Mouse (Mus musculus) heart, postnatal 0 days (tissue): ENCODE data around the gene D430019H16Rik. TPM values are rescaled to one million over a fixed set of nuclear protein-coding genes. Genes with fewer than 3 reads are reported as not detected.
A peak's percentile ranks its signal among the peaks of the same experiment; 100 is the strongest.

Experiments used
- ATAC-seq: fragments of 200-750 bp; cut with Nextera tagmentation; 2 replicates; pipeline ENCODE4 v1.8.0; 2017; ENCODE audit warnings: low read depth, moderate number of reproducible peaks, moderate library complexity; ENCODE audit not compliant: insufficient read depth
- DNase-seq: peaks from one replicate; pipeline ENCODE4 v3.0.0-alpha.2; 2016; ENCODE audit warnings: low spot score
- H3K27ac ChIP-seq: fragments of 300-500 bp; sonication (generic); 2 replicates; pipeline ENCODE4 v1.5.1; 2014; ENCODE audit warnings: low read depth, mild to moderate bottlenecking
- H3K27me3 ChIP-seq: fragments of 300-500 bp; sonication (generic); 2 replicates; pipeline ENCODE4 v1.6.1; 2014; ENCODE audit warnings: low read length, mixed read lengths; ENCODE audit not compliant: control insufficient read depth, insufficient read depth
- H3K36me3 ChIP-seq: fragments of 300-500 bp; sonication (generic); replicated peaks from 2 replicates; pipeline ENCODE4 v1.6.1; 2014; ENCODE audit warnings: low read length, mixed read lengths; ENCODE audit not compliant: control insufficient read depth, insufficient read depth
- H3K4me1 ChIP-seq: fragments of 300-500 bp; sonication (generic); 2 replicates; pipeline ENCODE4 v1.6.1; 2014; ENCODE audit warnings: antibody characterized with exemption; ENCODE audit not compliant: control insufficient read depth, insufficient read depth
- H3K4me2 ChIP-seq: fragments of 300-500 bp; sonication (generic); 2 replicates; pipeline ENCODE4 v1.6.1; 2014; ENCODE audit warnings: low read depth, mild to moderate bottlenecking, low read length, moderate library complexity
- H3K4me3 ChIP-seq: fragments of 300-500 bp; sonication (generic); 2 replicates; pipeline ENCODE4 v1.5.1; 2014; ENCODE audit warnings: low read depth, low read length
- H3K9ac ChIP-seq: fragments of 300-500 bp; sonication (generic); replicated peaks from 2 replicates; pipeline ENCODE4 v1.6.1; 2014; ENCODE audit warnings: low read depth, low read length, mixed read lengths
- H3K9me3 ChIP-seq: fragments of 300-500 bp; sonication (generic); replicated peaks from 2 replicates; pipeline ENCODE4 v1.6.1; 2016; ENCODE audit warnings: low read length; ENCODE audit not compliant: control insufficient read depth
- CTCF ChIP-seq: IDR thresholded peaks from 2 replicates; pipeline ENCODE4 v1.5.1; 2016; ENCODE audit warnings: antibody characterized with exemption, control low read depth, low read depth
- EP300 ChIP-seq: IDR thresholded peaks from 2 replicates; pipeline ENCODE4 v1.6.1; 2016; ENCODE audit warnings: antibody characterized with exemption, low read depth
- WGBS: fragments of 180-500 bp; shearing (Covaris S2); extraction: QIAGEN DNeasy Blood & Tissue Kit; methylation state at CpG from one replicate; pipeline ENCODE4 v1.1.7; 2014; 5-methylcytosine and 5-hydroxymethylcytosine counted together
- polyA plus RNA-seq: library from polyadenylated mRNA; unstranded; fragments of >200 nt; fragmentation: Nextera tagmentation; extraction: Ambion mirVana; gene quantifications from 2 replicates; pipeline ENCODE4 v1.2.1, GENCODE M21; 2015
- total RNA-seq: library from RNA; depleted of rRNA; stranded (reverse); fragments of >200 nt; gene quantifications from 2 replicates; pipeline ENCODE4 v1.2.3, GENCODE M21; 2014; ENCODE audit warnings: low replicate concordance; rRNA removed

Gene D430019H16Rik
- 0.34 and 2.6 TPM in 2 replicates for total RNA-seq
- polyA plus RNA-seq: 0.07 and 0.08 TPM in 2 replicates

DNA sequence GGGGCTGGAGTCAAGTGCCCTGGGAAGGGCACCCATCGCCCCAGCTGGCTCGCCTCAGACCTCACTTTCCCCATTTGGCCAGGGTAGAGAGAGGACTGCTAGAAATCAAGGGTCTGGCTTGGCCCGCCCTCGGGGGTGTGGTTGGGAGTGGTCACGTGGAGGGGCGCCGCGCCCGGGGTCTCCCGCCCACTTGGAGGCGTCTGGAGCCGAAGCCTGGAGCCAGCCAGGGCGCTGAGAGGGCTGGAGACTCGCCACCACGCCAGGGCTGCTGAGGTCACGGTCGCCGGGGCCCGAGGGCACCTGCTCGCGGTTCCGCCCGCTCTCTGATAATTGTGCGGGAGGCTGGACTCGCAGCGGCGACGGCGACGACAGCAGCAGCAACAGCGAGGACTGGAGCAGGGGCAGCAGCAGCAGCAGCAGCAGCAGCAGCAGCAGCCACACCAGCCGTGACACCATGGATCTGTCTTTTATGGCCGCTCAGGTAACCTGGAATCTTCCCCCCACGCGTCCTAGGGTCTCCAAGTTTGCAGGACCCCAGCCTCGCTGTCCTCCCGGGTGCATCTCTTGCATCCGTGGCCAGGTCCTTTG is at the start of gene D430019H16Rik:
TSS of gene D430019H16Rik (plus strand) at position 187 of the 588 bp plus-strand sequence.
- H3K4me1 ChIP-seq: peaks cover 4% of the 10 kb centered on the region; the same call in 1 of the 2 replicates
- no peaks in the 10 kb centered on the region for H3K9me3 ChIP-seq
- no peak within 1 kb of the TSS for H3K27ac ChIP-seq
- peak within 1 kb of the TSS; percentile 52 for H3K4me3 ChIP-seq
- ATAC-seq (peak; percentile 79), DNase-seq (peak; percentile 18)
- peak within 1 kb of the TSS; percentile 32; the same call in 1 of the 2 replicates for H3K9ac ChIP-seq
- WGBS: under 1% methylated on average over 37 of the region's 38 CpGs
- H3K27me3 ChIP-seq: peaks cover 21% of the 10 kb centered on the region
- H3K36me3 ChIP-seq: no peaks in the 10 kb centered on the region
- H3K4me2 ChIP-seq: peak within 1 kb of the TSS; percentile 81
- TF ChIP-seq EP300 (no peak), CTCF (no peak)

DNA sequence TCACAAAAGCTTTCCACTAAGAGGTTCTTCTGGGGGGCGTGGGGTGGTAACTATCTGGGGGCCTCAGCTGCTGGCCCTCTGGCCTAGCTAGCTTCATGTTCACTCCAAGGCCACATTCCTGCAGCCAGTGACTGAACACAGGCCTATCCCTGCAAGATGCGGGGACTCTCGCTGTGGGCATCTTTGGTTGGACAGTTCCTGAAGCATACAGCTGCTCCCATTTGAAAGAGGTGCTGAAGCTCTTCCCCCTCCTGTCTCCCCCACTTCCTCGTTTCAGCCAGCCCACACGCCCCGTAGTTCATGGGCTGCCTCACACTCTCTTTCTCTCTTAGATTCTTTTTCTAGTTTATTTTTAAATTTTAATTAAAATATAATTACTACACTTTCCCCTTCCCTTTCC is 47.6 kb upstream of the D430019H16Rik start:
- Histone ChIP-seq H3K9me3 (no peaks in the 10 kb centered on the region), H3K27ac (no peak overlapping the region), H3K36me3 (no peaks in the 10 kb centered on the region), H3K4me1 (no peaks in the 10 kb centered on the region), H3K4me3 (no peak overlapping the region), H3K9ac (no peak overlapping the region), H3K27me3 (0 out of 2 replicates have a peak, but pooled peaks cover 2% of the 10 kb centered on the region), H3K4me2 (no peak overlapping the region)
- DNase-seq (no peak), ATAC-seq (no peak)
- TF ChIP-seq CTCF: no peak
- TF ChIP-seq EP300: no peak
- 50% methylated on average over 6 of the region's 6 CpGs for WGBS

GRCm38 (mm10) chr12:105413909-105414308 is 39.7 kb upstream of the D430019H16Rik start:
- H3K36me3 ChIP-seq: no peaks in the 10 kb centered on the region
- 84% methylated on average over 8 of the region's 8 CpGs for WGBS
- H3K27me3 ChIP-seq: peaks cover 5% of the 10 kb centered on the region; the same call in 1 of the 2 replicates
- H3K27ac ChIP-seq: no peak overlapping the region
- TF ChIP-seq CTCF: no peak
- no peak overlapping the region for H3K4me3 ChIP-seq
- no peak overlapping the region for H3K9ac ChIP-seq
- H3K4me2 ChIP-seq: no peak overlapping the region
- no peaks in the 10 kb centered on the region for H3K4me1 ChIP-seq
- DNase-seq: no peak
- no peaks in the 10 kb centered on the region for H3K9me3 ChIP-seq
- no peak for ATAC-seq

GRCm38 (mm10) chr12:105420476-105420875 is 33.2 kb upstream of the D430019H16Rik start:
- 38% methylated on average over 6 of the region's 6 CpGs for WGBS
- ATAC-seq: no peak
- peaks cover 9% of the 10 kb centered on the region; the same call in 1 of the 2 replicates for H3K27me3 ChIP-seq

GRCm38 (mm10) chr12:105426541-105426940 is 27.1 kb upstream of the D430019H16Rik start:
- no peaks in the 10 kb centered on the region for H3K36me3 ChIP-seq
- no peak for TF ChIP-seq CTCF
- no peak for TF ChIP-seq EP300

More at GRCm38 (mm10) chr12:105420476-105420875, 33.2 kb upstream of the D430019H16Rik start:
- H3K36me3 ChIP-seq: no peaks in the 10 kb centered on the region
- no peaks in the 10 kb centered on the region for H3K9me3 ChIP-seq
- H3K4me3 ChIP-seq: no peak overlapping the region
- H3K27ac ChIP-seq: no peak overlapping the region
- no peak for DNase-seq
- H3K4me2 ChIP-seq: no peak overlapping the region
- no peak overlapping the region for H3K9ac ChIP-seq
- no peaks in the 10 kb centered on the region for H3K4me1 ChIP-seq
- TF ChIP-seq EP300 (no peak), CTCF (no peak)

More at GRCm38 (mm10) chr12:105426541-105426940, 27.1 kb upstream of the D430019H16Rik start:
- DNase-seq: no peak
- Histone ChIP-seq H3K9ac (no peak overlapping the region), H3K9me3 (no peaks in the 10 kb centered on the region), H3K4me3 (no peak overlapping the region), H3K27ac (no peak overlapping the region), H3K4me1 (no peaks in the 10 kb centered on the region), H3K27me3 (peaks cover 16% of the 10 kb centered on the region), H3K4me2 (no peak overlapping the region)
- 54% methylated on average over 7 of the region's 7 CpGs for WGBS
- no peak for ATAC-seq
